Mouse (Mus musculus) layer of hippocampus, postnatal 25 days (tissue): ENCODE results near the gene Tfap2b. TPM values are rescaled to one million over a fixed set of nuclear protein-coding genes. Genes with fewer than 3 reads are reported as not detected.

Experiments
- DNase-seq, 2 experiments: peaks; one replicate each; pipeline ENCODE4 v3.0.0; 2022; ENCODE audit warnings: mixed read lengths in 2 of 2, low spot score in 1 of 2; ENCODE audit errors: extremely low spot score in 1 of 2
- total RNA-seq, 2 experiments: library from RNA; stranded (reverse); gene quantifications; 2 replicates each; pipeline ENCODE4 v1.2.3; 2021

Gene Tfap2b
- total RNA-seq, 2 experiments from 2014 or later: 0.12 to 0.49 TPM

DNA sequence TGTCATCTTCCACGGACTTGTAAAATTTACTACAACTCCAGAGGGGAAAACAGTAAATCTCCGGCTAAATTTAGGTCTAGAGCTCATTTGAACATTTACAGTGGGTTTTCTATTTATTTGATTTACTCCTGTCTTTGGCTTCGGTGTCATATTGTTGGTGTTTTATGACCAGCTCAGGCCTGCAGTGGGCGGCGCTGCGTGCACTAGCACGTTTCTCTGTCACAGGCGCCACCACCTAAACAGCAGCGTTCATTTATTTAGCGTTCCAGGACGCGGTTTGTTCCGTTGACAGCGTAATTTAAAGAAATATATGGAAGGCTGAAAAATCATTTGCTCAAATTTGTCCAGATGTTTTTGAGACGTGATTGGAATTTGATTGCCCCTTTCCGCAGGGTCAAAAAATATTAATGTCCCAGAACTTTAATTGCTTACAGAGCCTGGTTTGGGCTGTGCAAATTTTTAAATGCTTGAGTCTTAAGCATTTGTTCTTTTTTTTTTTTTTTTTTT is 22.9 kb downstream of the Tfap2b start:
- DNase-seq: no peak

DNA sequence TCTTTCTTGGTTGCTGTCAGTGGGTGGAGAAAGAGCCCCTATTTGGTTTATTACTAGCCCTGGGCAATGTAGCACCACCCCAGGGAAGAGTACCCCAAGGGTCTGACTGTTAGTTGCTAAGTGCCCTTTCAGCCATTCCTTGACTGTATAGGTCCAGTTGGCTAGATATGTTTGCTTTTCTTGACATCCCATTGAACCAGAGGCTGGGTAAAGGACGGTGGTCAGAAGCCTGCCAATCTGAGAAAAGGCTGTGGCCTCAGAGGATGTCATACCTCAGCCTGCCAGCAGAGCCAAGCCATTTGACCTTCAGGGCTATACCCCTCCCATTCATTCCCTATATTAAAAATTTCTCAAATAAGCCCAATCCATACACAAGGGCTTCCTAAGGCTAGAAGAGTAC is 24.0 kb downstream of the Tfap2b start:
- no peak for DNase-seq

DNA sequence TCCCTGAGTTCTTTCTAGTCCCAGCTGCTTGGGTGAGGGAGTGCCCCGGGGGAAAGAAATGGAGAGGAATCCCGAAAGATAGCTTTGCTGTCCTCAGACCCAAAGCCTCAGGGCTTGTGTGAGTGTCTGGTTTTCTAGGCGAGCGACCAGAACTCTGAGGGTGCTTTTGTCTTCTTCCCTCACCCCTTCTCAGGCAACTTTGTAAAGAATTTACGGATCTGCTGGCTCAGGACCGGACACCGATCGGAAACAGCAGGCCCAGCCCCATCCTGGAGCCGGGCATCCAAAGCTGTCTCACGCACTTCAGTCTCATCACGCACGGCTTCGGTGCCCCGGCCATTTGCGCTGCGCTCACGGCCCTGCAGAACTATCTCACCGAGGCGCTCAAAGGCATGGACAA is 25.1 kb downstream of the Tfap2b start:
- no peak for DNase-seq

DNA sequence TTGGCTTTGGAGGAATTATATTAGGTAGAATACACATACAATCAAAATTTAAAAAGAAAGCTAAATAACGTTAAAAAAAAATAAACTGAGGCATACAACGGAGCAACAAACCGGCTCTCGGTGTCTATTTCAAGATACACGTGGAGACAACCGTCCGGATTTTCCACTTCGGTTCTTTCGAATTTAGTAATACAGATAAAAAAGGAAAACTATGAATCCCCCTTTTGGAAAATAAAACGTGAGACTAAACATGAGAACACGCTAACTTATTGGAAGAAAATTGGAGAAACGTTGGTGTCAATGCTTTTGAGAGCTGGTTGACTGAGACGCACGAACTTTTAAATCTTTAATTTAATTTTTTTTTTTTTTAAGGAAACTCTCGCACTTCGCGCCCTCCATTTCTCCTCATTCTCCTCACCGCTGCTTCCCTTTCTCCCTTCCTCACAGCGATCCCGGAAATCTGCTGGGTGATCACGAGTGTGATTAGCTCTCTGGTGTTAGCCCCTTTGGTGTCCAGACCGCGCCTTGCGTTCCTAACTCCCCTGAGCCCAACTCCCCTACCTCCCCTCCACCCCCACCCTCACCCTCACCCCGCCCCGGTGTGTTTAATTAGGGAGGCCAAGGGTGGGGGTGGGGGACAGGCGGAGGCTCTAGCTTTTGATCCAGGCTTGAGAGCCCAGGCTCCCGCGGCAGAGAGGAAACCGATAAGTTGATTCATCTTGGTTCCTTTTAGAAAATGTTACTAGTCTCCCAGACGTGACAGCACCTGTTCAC is 25.9 kb downstream of the Tfap2b start:
- no peak for DNase-seq

DNA sequence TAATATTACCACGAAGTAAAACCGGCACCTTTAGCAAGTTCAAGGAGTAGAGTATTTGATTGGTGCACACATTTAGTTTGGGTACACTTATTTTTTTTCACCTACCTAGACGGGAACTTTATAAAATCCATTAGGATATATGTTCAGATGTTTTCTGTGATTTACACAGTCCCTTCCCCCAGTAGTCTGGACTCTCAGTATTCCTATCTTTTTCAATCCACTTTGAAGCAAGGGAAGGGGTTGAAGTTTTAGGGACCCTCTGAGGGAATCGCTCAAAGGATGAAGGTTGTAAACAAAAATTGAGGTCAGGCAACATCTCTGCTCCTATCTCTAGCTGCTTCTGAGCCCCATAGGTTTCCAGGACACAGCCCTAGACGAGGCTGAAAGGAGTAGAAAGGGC is 27.3 kb downstream of the Tfap2b start:
- no peak for DNase-seq

DNA sequence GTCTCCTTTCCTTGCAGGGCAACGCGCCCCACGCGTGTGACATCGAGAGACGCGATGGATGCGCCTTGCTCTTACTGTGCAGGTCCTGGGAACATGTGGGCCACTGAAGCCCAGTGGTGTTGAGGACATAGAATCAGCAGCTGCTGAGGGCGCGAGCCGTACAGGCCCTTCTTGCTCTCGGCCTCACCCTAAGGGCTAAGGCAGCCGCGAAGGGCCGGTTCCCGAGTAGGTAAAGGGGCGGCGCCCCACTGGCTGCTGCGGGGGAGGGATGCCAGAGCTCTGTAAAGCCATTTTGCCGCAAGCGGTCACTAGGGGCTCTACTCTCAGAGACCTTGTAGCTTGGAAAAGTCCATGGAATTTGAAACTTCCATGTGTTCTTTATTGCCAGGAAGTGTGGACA is 27.9 kb downstream of the Tfap2b start:
- no peak for DNase-seq

DNA sequence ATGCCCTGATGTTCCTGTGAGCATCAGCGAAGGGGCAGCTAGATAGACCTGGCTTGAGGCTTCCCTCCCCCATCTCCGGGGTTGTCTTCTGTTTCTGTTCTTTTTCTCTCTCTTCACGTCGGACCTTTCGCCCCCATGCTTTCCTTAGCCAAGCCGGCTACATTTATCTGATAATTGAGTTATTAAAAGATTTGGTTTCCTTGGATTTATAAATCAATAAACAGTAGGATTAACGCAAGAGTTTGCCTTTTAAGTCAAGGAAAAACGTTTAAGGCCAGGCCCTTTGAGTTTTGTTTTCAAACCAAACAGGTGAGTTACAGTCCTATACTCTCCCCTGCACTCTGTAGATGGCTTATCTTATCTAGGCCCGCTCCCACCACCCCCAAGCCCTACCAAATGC is 28.3 kb downstream of the Tfap2b start:
- no peak for DNase-seq

DNA sequence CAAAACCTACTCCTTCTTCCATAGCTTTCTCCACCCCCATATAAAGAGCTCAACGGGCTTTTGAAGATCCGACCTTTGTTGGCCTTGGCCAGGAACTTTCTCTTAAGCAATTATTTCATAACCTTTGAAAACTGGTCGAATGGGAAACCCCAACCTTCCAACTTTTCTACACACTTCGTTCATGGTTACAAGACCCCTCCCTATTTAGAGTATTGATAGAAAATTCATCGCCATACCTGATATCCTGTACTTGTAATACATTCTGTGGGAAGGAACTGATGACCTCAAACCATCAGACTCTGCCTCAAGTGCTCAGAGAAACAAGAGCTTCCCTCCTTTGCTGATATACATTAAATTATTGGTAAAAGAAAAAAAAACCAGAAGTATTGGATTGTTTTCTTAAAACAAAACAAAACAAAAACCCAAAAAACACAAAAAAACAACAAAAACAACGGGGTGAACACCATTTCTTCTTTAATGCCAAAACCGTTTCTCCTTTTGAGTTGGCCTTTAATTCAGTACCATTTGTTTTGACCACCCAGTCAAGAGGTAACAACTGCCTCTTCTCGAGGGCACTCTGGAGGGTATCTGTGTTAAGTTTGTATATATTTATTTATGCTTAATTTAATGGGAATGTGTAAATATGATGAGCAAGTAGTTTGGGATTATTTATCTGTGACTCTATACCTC is 29.2 kb downstream of the Tfap2b start:
- DNase-seq: no peak

DNA sequence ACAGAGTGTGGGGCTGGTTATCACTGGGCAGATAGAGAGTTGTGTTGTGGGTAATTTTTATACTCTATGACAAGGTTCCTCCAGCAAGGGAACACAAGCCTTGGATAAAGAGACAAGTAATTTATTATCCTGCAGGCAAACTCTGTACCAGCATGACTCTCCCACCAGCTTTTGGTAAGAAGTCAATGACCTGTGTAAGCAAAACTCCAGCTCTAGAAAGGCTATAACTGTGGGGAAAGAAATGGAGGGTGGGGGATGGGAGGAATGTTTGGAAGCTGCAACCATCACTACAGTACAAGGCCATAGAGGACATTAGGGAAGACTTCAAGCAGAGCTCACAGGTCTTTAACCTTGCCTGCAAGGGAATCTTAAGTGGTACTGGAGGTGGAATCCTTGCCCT is 31.3 kb downstream of the Tfap2b start:
- DNase-seq: no peak

DNA sequence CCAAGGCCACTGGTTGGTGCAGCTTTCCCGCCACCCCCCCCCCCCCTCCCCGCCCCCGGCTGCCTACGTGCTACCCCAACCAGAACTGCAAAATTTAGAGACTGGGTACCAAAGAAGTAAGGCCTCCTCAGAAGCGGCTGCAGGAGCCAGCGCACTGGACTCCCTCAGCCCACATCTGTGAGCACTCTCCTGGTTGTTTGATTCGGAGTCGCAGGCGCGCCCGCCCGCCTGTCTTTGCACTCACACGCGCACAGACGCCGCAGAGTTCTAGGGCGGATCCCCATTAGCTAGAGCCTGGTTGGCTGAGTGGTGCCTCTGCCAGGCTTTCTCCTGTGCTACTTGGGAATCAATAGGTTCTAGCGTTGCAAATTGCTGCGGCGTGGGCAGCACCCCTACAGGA is 32.6 kb downstream of the Tfap2b start:
- DNase-seq: no peak

DNA sequence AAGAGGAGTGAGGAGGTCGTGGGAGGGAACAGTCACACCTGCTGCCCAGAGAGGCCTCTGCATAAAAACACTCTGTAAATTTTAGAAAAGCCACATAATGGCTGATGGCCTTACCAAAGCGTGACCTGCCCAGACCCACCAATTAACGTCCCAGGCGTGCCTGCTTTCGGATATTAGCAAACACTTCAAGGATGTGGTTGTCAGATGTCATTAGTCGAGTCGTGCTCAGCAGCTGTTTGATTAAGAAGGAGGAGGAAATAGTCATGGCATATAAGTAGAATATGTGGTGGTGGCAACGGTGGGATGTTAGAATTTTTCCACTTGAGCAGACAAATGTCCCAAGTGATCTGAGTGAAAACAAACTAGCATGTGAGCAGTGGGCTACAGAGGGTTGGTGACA is 33.3 kb downstream of the Tfap2b start:
- DNase-seq: no peak

DNA sequence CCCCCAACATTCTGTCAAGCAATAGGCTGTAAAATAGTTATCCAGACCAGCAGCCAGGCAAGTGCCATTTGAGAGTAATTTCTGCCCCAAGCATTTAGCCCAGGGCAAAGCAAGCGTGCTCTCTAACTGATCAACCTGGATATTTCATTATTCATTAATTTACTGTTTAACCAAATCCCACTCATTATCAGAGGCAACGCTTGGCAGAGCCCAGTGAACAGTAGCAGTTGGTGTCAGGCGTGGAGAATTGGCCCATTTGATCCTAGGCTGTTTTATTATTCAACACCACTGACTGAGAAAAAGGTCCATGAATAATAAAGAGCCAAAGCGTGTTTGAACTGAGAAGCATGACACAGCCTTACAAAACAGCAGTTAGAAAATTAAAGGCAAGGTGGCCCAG is 36.3 kb downstream of the Tfap2b start:
- DNase-seq: no peak

DNA sequence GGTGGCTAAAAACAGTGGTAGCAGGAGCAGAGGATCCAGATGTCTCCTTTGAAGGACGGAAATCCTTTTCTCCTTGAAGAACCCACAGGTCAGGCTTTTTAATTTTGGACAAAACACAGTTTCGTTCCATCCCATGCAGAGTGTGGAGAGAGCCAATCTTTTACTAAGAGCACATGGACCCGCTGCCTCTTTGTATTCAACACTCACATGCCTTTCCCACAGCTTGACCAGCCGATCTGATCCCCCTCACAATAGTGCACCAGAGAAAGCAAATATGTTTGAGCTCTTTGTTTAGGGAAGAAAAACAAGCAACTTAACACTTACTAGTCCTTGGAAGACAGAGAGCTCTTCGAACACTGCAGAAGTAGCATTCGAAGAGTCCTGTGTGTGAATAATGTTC is 42.6 kb downstream of the Tfap2b start:
- no peak for DNase-seq

DNA sequence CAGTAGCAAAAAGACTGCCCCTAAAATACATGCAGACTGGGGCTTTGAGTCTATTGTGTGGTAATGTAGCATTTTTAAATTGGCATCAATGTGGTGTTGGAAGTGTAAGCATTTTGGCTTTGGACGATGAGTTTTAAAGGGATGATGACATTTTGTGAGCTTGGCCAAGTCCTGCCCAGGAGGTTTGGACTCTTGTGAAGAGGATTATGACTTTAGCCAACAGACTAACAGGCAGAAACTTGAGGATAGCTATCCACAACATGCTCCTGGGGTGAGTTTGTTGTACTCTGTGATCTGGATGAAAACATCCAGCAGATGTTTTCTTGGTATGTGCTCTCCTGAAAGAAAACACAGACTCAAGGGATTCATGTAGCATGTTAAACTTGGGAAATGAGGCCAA is 60.9 kb downstream of the Tfap2b start:
- no peak for DNase-seq

Other genes starting within 250 kb of the Tfap2b start
- gene Tfap2d, start 105.9 kb upstream of the Tfap2b start, total RNA-seq: not detected